Mouse (Mus musculus) kidney, postnatal 0 days (tissue): Measurements from ENCODE around the gene Zc3h15. TPM values are rescaled to one million over a fixed set of nuclear protein-coding genes. Genes with fewer than 3 reads are reported as not detected.

Experiments
- ATAC-seq: fragments of 200-750 bp; cut with Nextera tagmentation; replicated peaks from 2 replicates; pipeline ENCODE4 v1.8.0; 2017; ENCODE audit warnings: low read depth, moderate number of reproducible peaks, moderate TSS enrichment, moderate library complexity; ENCODE audit not compliant: low FRiP score
- DNase-seq: peaks from one replicate; pipeline ENCODE4 v3.0.0-alpha.2; 2016; ENCODE audit warnings: low spot score
- H3K27ac ChIP-seq: fragments of 300-500 bp; sonication (generic); 2 replicates; pipeline ENCODE4 v1.5.1; 2014; ENCODE audit warnings: mild to moderate bottlenecking
- H3K27me3 ChIP-seq: fragments of 300-500 bp; sonication (generic); 2 replicates; pipeline ENCODE4 v1.6.1; 2014; ENCODE audit warnings: low read length, mixed read lengths; ENCODE audit not compliant: insufficient read depth
- H3K36me3 ChIP-seq: fragments of 300-500 bp; sonication (generic); 2 replicates; pipeline ENCODE4 v1.6.1; 2014; ENCODE audit warnings: low read length, mixed read lengths; ENCODE audit not compliant: insufficient read depth
- H3K4me1 ChIP-seq: fragments of 300-500 bp; sonication (generic); replicated peaks from 2 replicates; pipeline ENCODE4 v1.6.1; 2014; ENCODE audit warnings: antibody characterized with exemption, low read length, mixed read lengths; ENCODE audit not compliant: insufficient read depth
- H3K4me2 ChIP-seq: fragments of 300-500 bp; sonication (generic); 2 replicates; pipeline ENCODE4 v1.6.1; 2014; ENCODE audit warnings: mild to moderate bottlenecking, low read length, moderate library complexity, mixed read lengths
- H3K4me3 ChIP-seq: fragments of 300-500 bp; sonication (generic); replicated peaks from 2 replicates; pipeline ENCODE4 v1.5.1; 2014; ENCODE audit warnings: low read depth, low read length
- H3K9ac ChIP-seq: fragments of 300-500 bp; sonication (generic); 2 replicates; pipeline ENCODE4 v1.6.1; 2014; ENCODE audit warnings: low read depth, low read length
- H3K9me3 ChIP-seq: fragments of 300-500 bp; sonication (generic); replicated peaks from 2 replicates; pipeline ENCODE4 v1.6.1; 2016; ENCODE audit warnings: low read length, inconsistent platforms, mixed read lengths
- CTCF ChIP-seq: IDR thresholded peaks from 2 replicates; pipeline ENCODE4 v1.5.1; 2016; ENCODE audit warnings: antibody characterized with exemption, low read depth, mild to moderate bottlenecking, moderate library complexity
- WGBS: fragments of 180-500 bp; shearing (Covaris S2); extraction: QIAGEN DNeasy Blood & Tissue Kit; methylation state at CpG from one replicate; pipeline ENCODE4 v1.1.7; 2014; 5-methylcytosine and 5-hydroxymethylcytosine counted together
- polyA plus RNA-seq: library from polyadenylated mRNA; unstranded; fragments of >200 nt; fragmentation: Nextera tagmentation; extraction: Ambion mirVana; gene quantifications from 2 replicates; pipeline ENCODE4 v1.2.1, GENCODE M21; 2015

The Zc3h15 gene
- polyA plus RNA-seq, 1 experiment from 2014 or later: 160 TPM

DNA sequence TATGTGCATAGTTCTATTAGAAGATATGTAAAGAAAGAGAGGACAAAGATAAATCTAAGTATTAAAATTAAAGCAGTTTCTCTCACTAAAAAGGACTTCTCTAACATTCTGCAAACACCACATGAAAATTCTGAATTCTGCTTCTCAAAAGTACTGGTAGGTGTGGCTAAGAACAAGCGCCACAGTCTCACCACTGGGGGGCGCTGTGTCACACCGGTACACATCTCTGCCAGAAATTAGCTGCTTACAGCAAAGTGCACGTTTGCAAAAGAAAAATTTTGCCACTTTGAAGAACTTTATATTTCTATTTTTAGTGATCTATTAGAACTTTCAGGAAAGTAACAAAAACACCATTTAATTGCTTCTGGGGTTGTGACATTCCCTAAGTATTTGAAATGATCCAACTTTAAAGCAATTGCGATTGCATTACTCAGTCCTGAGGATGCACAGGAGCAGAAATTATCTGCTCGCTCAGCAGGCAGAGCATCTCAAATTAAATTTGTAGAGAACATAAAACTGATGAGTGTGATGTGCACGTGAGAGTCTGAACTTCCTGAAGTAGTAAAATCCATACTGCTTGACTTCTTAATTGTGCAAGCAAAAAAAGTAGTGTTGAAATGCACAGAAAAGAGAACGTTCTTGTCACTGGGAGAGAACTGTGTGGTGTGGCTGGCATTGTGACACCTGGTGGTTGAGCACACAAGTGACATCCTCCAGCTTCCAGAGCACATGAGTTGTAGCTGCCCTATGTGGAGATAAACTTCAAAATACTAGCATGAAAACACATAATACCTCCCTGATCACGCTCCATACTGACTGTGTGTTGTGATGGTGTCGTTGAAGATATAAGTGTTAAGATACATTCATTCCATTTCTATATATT lies 18.8 kb upstream of the Zc3h15 start:
- ATAC-seq (peak; percentile 73; the same call in 1 of the 2 replicates), DNase-seq (peak; percentile 85)
- Histone ChIP-seq H3K36me3 (no peaks in the 10 kb centered on the region), H3K4me2 (peak overlapping the region; percentile 28), H3K9me3 (no peaks in the 10 kb centered on the region), H3K4me3 (no peak overlapping the region), H3K27me3 (no peaks in the 10 kb centered on the region), H3K9ac (no peak overlapping the region), H3K4me1 (no peaks in the 10 kb centered on the region), H3K27ac (no peak overlapping the region)
- TF ChIP-seq CTCF: peak; percentile 86
- WGBS: 26% methylated on average over 10 of the region's 10 CpGs

DNA sequence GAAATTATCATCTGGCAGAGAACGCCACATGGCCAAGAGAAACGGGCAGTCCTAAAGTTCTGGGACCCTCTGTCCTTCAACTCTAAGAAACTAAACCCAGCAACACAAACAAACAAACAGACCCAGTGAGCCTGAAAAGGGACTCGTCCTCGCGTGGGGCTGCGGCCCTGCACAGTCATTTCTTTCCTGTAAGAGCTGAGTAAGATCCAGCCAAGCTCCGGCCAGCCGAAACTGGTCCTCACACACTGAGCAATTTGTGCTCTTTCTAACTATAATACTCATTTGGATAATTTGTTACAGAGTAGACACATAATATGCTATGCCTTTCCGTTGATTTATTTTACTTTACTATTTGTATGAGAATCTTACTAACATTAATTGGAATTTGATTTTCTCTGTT lies 17.4 kb upstream of the Zc3h15 start:
- WGBS: 72% methylated on average over 9 of the region's 9 CpGs
- DNase-seq (no peak), ATAC-seq (no peak)
- Histone ChIP-seq H3K27ac (no peak overlapping the region), H3K27me3 (no peaks in the 10 kb centered on the region), H3K9ac (no peak overlapping the region), H3K9me3 (no peaks in the 10 kb centered on the region), H3K4me1 (no peaks in the 10 kb centered on the region), H3K4me2 (no peak overlapping the region), H3K4me3 (no peak overlapping the region), H3K36me3 (no peaks in the 10 kb centered on the region)
- TF ChIP-seq CTCF: no peak

DNA sequence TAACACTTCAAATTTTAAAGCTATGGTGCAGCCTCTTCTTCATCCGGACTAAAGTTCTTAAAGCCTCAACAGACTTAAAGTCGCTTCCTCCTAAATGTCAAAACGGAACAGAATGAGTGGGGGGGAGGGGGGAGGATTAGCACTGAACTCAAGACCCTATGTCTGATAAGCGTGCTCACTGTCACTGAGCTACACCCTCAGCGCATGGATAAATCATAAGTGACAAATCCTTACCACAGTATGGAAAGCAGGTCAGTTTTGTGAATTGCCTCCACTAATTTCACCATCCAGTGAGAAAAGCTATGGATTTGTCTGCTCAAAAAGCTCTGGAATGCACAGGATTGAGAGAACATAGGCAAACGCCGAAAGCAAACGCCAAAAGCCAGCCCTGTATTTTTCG lies 16.7 kb upstream of the Zc3h15 start:
- Histone ChIP-seq H3K4me1 (no peaks in the 10 kb centered on the region), H3K9ac (no peak overlapping the region), H3K9me3 (no peaks in the 10 kb centered on the region), H3K27me3 (no peaks in the 10 kb centered on the region), H3K4me3 (no peak overlapping the region), H3K4me2 (no peak overlapping the region), H3K27ac (no peak overlapping the region), H3K36me3 (no peaks in the 10 kb centered on the region)
- no peak for TF ChIP-seq CTCF
- WGBS: 72% methylated on average over 9 of the region's 9 CpGs
- no peak for DNase-seq
- no peak for ATAC-seq

DNA sequence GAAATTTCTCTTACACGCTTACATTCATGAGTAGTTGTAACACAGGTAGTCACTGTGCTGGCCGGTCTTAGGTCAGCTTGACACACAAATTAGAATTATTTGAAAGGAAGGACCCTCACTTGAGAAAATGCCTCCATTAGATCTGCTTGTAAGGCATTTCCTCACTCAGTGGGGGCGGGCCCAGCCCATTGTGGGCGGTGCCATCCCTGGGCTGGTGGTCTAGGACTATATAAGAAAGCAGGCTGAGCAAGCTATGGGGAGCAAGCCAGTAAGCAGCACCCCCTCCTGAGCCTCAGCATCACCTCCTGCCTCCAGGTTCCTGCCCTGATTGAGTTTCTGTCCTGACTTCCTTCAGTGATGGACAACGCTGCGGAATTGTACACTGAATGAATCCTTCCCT lies 16.3 kb upstream of the Zc3h15 start:
- no peak overlapping the region for H3K4me3 ChIP-seq
- DNase-seq (no peak), ATAC-seq (peak; percentile 68; the same call in 1 of the 2 replicates)
- no peak overlapping the region for H3K9ac ChIP-seq
- no peak overlapping the region for H3K27ac ChIP-seq
- no peaks in the 10 kb centered on the region for H3K4me1 ChIP-seq
- no peaks in the 10 kb centered on the region for H3K27me3 ChIP-seq
- H3K4me2 ChIP-seq: no peak overlapping the region
- H3K36me3 ChIP-seq: no peaks in the 10 kb centered on the region
- no peaks in the 10 kb centered on the region for H3K9me3 ChIP-seq
- no peak for TF ChIP-seq CTCF
- WGBS: 82% methylated on average over 6 of the region's 6 CpGs

DNA sequence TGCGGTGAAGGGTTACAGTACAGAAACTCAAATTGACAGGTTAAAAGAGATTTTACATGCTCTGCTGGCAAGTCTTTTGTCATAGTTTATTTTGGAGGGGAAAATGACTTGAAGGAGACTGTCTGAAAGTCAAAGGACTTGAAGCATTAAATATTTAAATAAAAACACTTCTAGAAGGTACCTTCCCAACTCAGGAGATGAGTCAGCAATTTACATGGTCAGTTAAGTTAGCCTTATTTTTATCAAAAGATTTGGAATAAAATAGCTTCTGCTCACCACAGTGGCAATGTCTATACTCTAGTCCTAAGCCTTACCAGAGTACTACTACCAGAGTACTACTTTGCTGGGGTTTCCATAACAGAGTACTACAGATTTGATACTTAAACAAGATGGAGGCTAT lies 2.2 kb upstream of the Zc3h15 start:
- no peaks in the 10 kb centered on the region for H3K27me3 ChIP-seq
- no peak overlapping the region for H3K4me2 ChIP-seq
- no peaks in the 10 kb centered on the region for H3K36me3 ChIP-seq
- DNase-seq: no peak
- H3K9ac ChIP-seq: no peak overlapping the region
- H3K4me3 ChIP-seq: no peak overlapping the region
- no peak for TF ChIP-seq CTCF
- H3K4me1 ChIP-seq: no peaks in the 10 kb centered on the region
- no peak for ATAC-seq
- H3K27ac ChIP-seq: no peak overlapping the region
- WGBS: 88% methylated on average over 1 of the region's 1 CpGs
- H3K9me3 ChIP-seq: no peaks in the 10 kb centered on the region

DNA sequence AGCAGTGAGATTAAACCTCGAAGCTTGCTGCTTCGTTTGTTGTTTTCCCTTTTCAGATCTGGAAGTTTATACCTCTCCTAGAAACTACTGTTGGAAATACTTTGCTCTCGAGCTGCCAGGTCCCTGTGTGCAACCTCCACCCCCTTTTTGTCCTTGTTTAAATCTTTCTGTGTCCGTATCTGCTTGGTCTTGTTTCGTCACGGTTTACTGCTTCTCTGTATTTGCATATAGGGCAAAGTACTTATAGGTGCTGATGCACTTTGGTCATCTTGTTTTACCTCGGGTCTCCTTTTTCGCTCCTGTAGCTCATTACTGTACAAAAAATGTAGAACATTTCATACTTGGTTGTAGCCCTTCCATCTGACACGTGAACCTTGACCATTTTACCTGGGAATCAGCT lies 4.7 kb downstream of the Zc3h15 start:
- 0 out of 2 replicates have a peak overlapping the region, but pooled peaks have one; percentile 14 for H3K4me2 ChIP-seq

More for the DNA sequence above, 4.7 kb downstream of the Zc3h15 start:
- no peaks in the 10 kb centered on the region for H3K27me3 ChIP-seq
- H3K9ac ChIP-seq: no peak overlapping the region
- ATAC-seq (no peak), DNase-seq (no peak)
- 55% methylated on average over 9 of the region's 9 CpGs for WGBS
- H3K27ac ChIP-seq: peak overlapping the region; percentile 38; the same call in 1 of the 2 replicates
- peaks cover 13% of the 10 kb centered on the region for H3K4me1 ChIP-seq
- H3K4me3 ChIP-seq: no peak overlapping the region
- TF ChIP-seq CTCF: no peak
- H3K9me3 ChIP-seq: no peaks in the 10 kb centered on the region
- H3K36me3 ChIP-seq: no peaks in the 10 kb centered on the region
